Mouse (Mus musculus): ENCODE data around the gene Erbb3.

DNA sequence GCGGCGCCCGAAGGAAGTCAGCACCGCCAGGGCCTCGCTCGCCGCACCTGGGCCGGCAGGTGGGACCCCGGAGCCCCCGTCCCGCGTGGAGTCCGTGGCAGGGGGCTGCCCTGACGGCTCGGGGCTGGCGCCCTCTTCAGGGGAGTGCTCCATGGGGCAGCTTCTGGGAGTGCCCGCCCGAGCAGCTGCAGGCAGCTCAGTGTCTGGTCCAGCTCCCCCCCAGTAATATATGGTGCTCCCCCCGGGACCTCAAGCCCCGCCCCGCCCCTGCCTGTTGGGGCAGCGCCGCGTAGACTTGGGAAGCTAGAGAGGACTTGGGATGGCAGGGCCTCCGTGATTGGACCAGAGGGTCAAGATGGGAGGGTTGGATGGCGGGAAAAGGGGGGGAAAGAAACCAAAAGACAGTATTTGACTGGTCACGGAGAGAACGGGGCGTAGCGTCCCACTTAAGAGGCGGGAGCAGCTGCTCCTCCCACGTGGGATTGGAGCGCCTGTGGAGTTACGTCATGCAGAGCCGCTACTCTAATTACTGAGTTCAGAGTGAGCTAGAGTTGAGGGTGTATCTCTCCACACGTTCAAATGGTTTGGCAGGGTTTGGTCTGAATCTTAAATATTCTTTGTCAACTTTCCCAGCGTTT is 63.7 kb downstream of the Erbb3 start, which contains the start of gene Esyt1:
- TF ChIP-seq CTCF (IDR thresholded peaks at IDR 0.05; ENCODE audit: control insufficient read depth, insufficient read depth, insufficient read length), result peak; percentile 48
- TF ChIP-seq MYOG (IDR thresholded peaks at IDR 0.05; ENCODE audit: control insufficient read depth, extremely low read depth, insufficient read length), result no peak
- no peak for TF ChIP-seq CEBPB (IDR thresholded peaks at IDR 0.05; ENCODE audit: low read depth)
- peak; percentile 67 for TF ChIP-seq USF1 (IDR thresholded peaks at IDR 0.05; ENCODE audit: low read depth)
- peak; percentile 78 for TF ChIP-seq MAX (IDR thresholded peaks at IDR 0.05)
